Mouse (Mus musculus) ES-E14 (cell line): ENCODE measurements around the gene Nxpe3. TPM values are rescaled to one million over a fixed set of nuclear protein-coding genes. Genes with fewer than 3 reads are reported as not detected.

Source experiments
- DNase-seq: peaks from one replicate; pipeline ENCODE4 v3.0.0-alpha.2; 2013; ENCODE audit warnings: low read depth, low spot score
- H3K27ac ChIP-seq: 2 replicates; pipeline ENCODE4 v1.5.1; 2012; ENCODE audit warnings: low read depth, mild to moderate bottlenecking, low read length, moderate library complexity, mixed read lengths; ENCODE audit not compliant: poor library complexity, insufficient read depth, severe bottlenecking
- H3K36me3 ChIP-seq: 2 replicates; pipeline ENCODE4 v1.6.1; 2012; ENCODE audit warnings: mild to moderate bottlenecking, low read length, moderate library complexity, mixed read lengths; ENCODE audit not compliant: control insufficient read depth, poor library complexity, insufficient read depth, severe bottlenecking
- H3K4me1 ChIP-seq, 2 experiments: fragments of 150-350 bp in 1 of 2; sonication (generic) in 1 of 2; 2 replicates each; pipeline ENCODE4 v1.6.1; 2012; ENCODE audit warnings: low read length in 2 of 2, mild to moderate bottlenecking in 1 of 2, mixed read lengths in 1 of 2; ENCODE audit not compliant: control insufficient read depth in 2 of 2, insufficient read depth in 2 of 2, poor library complexity in 1 of 2
- H3K4me3 ChIP-seq, 2 experiments: fragments of 150-350 bp in 1 of 2; sonication (generic) in 1 of 2; 2 replicates each; pipeline ENCODE4 v1.5.1; 2012; ENCODE audit warnings: low read length in 2 of 2, low read depth in 1 of 2, mild to moderate bottlenecking in 1 of 2, mixed read lengths in 1 of 2; ENCODE audit not compliant: insufficient read depth in 1 of 2, poor library complexity in 1 of 2, severe bottlenecking in 1 of 2
- H3K9ac ChIP-seq: 2 replicates; pipeline ENCODE4 v1.6.1; 2012; ENCODE audit warnings: low read depth, mild to moderate bottlenecking, low read length, mixed read lengths; ENCODE audit not compliant: poor library complexity, insufficient read depth, severe bottlenecking
- H3K9me3 ChIP-seq: fragments of 150-350 bp; sonication (generic); 2 replicates; pipeline ENCODE4 v1.6.1; 2012; ENCODE audit warnings: low read depth, mild to moderate bottlenecking, low read length; ENCODE audit not compliant: control insufficient read depth, insufficient read depth
- CHD2 ChIP-seq: IDR thresholded peaks from 2 replicates; pipeline ENCODE4 v1.6.1; 2014; ENCODE audit warnings: mild to moderate bottlenecking, low read depth, low read length, inconsistent platforms
- HCFC1 ChIP-seq: IDR thresholded peaks from 2 replicates; pipeline ENCODE4 v1.6.1; 2012; ENCODE audit warnings: low read length, inconsistent platforms, borderline replicate concordance; ENCODE audit not compliant: insufficient read depth
- MAFK ChIP-seq: IDR thresholded peaks from 2 replicates; pipeline ENCODE4 v1.6.1; 2014; ENCODE audit warnings: mild to moderate bottlenecking, low read depth, low read length, inconsistent platforms; ENCODE audit not compliant: insufficient read depth
- ZC3H11A ChIP-seq: IDR thresholded peaks from 2 replicates; pipeline ENCODE4 v1.6.1; 2012; ENCODE audit warnings: low read depth, mild to moderate bottlenecking, inconsistent platforms, low read length, borderline replicate concordance
- ZNF384 ChIP-seq: IDR thresholded peaks from 2 replicates; pipeline ENCODE4 v1.6.1; 2012; ENCODE audit warnings: low read depth, low read length, inconsistent platforms
- in situ Hi-C, 2 experiments: fragments of 600-800 bp; cut with MboI; formaldehyde crosslinking; loops; one replicate each; pipeline ENCODE4 v1.15.1; 2025; ENCODE audit warnings: low sequenced_read_pairs in 2 of 2, inconsistent platforms in 1 of 2; ENCODE audit not compliant: unreplicated experiment in 2 of 2
- total RNA-seq: library from RNA; depleted of rRNA; stranded (reverse); fragments of 300-350 nt; gene quantifications from 2 replicates; pipeline ENCODE4 v1.2.3, GENCODE M21; 2012; rRNA removed

The Nxpe3 gene
- total RNA-seq, 1 experiment = 1.7 TPM

DNA sequence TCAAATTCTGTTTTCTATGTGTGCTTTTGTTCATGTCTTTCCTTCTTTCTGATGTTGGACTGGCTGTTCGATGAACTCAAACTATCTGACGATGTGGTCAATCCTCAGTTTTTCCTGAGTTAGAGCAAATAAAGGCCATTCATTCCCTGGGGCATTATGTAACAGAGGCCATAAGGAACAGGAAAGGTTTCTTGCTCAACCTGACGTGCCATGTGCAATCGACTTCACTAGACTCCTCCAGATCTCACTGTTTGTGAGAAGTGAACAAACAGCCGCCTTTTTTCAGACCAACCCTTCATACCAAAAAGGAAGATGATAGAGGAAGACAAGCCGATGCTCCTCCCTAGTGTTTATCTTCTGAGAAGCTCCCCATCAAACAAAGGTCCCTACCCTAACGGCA is 104.8 kb downstream of the Nxpe3 start:
- no peak for TF ChIP-seq MAFK
- TF ChIP-seq ZNF384 = no peak
- TF ChIP-seq CHD2 = no peak
- TF ChIP-seq HCFC1 = no peak
- no peak for TF ChIP-seq ZC3H11A
- Histone ChIP-seq H3K4me3 (no peak overlapping the region), H3K9me3 (no peaks in the 10 kb centered on the region), H3K4me1 (no peaks in the 10 kb centered on the region; a peak in 1 of 4 replicates), H3K27ac (no peak overlapping the region), H3K9ac (no peak overlapping the region), H3K36me3 (no peaks in the 10 kb centered on the region)
- in situ Hi-C loops = no loop called here
- DNase-seq = no peak

Other genes with a start within 250 kb of the Nxpe3 start
- gene Nfkbiz, start 56.4 kb downstream of the Nxpe3 start, total RNA-seq = 3.2 and 3.6 TPM in 2 replicates
- gene Cep97, start 39.6 kb upstream of the Nxpe3 start, total RNA-seq = 12.5 and 14.9 TPM in 2 replicates
- 1,393 and 1,577 TPM in 2 replicates for gene Rpl24, start 71.0 kb upstream of the Nxpe3 start, total RNA-seq
- 23.3 and 24.3 TPM in 2 replicates for gene Zbtb11, start 78.6 kb upstream of the Nxpe3 start, total RNA-seq
- gene Pcnp, start 134.5 kb upstream of the Nxpe3 start, total RNA-seq = 52.6 and 58.7 TPM in 2 replicates
- 15.9 and 21.6 TPM in 2 replicates for gene Trmt10c, start 142.5 kb upstream of the Nxpe3 start, total RNA-seq
- 3.4 and 6.2 TPM in 2 replicates for gene Senp7, start 153.1 kb upstream of the Nxpe3 start, total RNA-seq